Mouse (Mus musculus) erythroid progenitor cell, adult 5-6 weeks (primary cell): ENCODE data around the gene Elf2. TPM values are rescaled to one million over a fixed set of nuclear protein-coding genes. Genes with fewer than 3 reads are reported as not detected.
"Not testable (repeated sequence)": the region's sequence is repeated elsewhere in the genome, so short reads cannot be mapped to it uniquely, and the experiment has no call there.

Experiments used
- ATAC-seq: replicated peaks from 2 replicates; pipeline ENCODE4 v1.8.0; 2016; ENCODE audit warnings: moderate number of reproducible peaks, mild to moderate bottlenecking, moderate TSS enrichment, inconsistent platforms; ENCODE audit not compliant: poor library complexity, low FRiP score, severe bottlenecking
- total RNA-seq, 2 experiments: library from RNA; stranded (forward) in 1 of 2; stranded (reverse) in 1 of 2; fragments of 150-400 nt in 1 of 2; fragments of 186-747, 209-891 nt in 1 of 2; gene quantifications; 2 replicates each; pipeline versions ENCODE4 v1.2.3 to v1.2.4; 2015 to 2017; ENCODE audit warnings: low replicate concordance in 2 of 2

Gene Elf2
- total RNA-seq, 2 experiments from 2014 or later, result 53.2 to 90.9 TPM

GRCm38 (mm10) chr3:51335378-51335777, 5.1 kb downstream of the Elf2 start:
- ATAC-seq, result no peak

DNA sequence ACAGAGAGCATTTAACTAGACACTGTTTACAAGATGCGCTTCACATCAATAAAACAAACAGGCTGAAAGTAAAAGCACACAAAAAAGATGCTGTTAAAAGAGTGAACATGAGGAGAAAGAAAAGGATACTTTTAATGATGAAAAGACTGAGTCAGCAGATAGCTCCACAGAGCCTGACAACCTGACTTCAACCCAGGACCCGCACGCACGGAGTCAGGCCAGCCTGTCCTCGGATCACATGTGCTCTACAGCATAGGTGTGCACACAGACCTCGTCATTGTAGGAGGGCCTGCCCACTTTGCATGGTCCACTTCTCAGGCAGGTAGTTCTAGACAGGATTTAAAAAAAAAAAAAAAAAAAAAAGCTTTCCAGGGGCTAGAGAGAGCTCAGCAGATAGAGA, 6.5 kb downstream of the Elf2 start:
- no peak for ATAC-seq

DNA sequence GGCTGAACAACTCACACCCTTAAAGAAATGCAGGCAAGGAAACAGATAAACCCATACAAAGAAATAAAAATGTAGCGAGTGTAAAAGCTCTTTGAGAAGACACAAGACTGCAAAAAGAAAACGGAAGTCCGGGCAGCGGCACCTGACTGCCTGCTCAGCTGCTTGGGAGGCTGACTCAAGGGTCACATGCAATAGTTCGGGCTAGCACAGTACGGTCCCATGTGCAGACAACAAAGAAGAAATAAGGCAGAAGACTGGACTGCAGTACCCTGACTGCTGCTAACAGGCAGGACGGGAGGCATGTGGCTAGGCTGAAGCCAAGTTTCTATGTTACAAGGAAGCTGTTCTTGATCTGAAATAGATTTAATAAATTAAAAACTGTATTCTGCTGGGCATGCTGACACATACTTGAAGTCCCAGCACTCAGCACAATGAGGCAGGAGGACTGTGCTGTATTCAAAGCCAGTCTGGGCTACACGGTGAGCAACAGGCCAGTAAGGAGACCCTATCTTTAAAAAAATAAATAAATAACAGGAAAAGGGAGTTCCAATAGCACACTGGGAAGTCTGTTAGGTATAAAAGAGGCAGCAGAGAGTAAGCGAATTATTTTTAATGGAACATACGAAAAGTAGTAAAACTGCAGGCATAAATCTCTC, 7.1 kb downstream of the Elf2 start:
- no peak for ATAC-seq

- no peak for ATAC-seq
Measured at GRCm38 (mm10) chr3:51330086-51330485, 10.4 kb downstream of the Elf2 start.

- ATAC-seq, result no peak
Measured at GRCm38 (mm10) chr3:51328546-51328945, 11.9 kb downstream of the Elf2 start.

DNA sequence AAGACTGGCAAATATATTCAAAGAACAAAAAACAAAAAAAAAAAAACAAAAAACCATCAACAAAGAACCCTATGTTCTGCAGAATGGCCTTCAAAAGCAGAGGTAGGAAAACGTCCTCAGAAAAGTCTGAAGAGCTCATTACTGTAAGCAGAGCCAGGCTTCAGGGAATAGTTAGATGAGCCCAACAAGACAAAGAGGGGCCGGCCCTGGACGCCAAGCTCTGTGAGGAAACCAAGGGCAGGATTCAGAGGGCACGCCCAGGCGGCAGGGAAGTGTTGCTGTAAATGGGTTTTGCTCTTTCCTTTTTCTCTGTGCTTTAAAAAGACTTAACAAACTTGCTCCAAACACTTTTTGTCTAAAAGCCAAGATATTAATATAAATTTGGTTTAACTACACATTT, 12.6 kb downstream of the Elf2 start:
- ATAC-seq, result no peak

DNA sequence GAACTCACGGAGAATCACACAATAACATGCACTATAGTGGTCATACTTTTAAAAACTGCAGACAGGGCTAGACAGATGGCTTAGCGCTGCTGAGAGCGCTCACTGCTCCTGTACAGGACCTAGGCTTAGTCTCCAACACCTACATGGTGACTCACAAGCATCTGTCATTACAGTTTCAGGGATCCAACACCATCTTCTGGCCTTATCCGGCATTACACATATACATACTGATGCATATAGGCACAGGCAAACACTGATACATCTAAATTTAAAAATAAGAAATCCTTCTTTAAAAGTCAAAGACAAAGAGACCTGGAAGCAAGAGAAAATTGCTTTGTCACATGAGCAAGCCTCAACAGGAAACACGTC, 13.1 kb downstream of the Elf2 start:
- no peak for ATAC-seq

- ATAC-seq, result no peak
Measured at GRCm38 (mm10) chr3:51326664-51327428, 13.6 kb downstream of the Elf2 start.

GRCm38 (mm10) chr3:51325475-51325874, 15.0 kb downstream of the Elf2 start:
- ATAC-seq, result no peak

DNA sequence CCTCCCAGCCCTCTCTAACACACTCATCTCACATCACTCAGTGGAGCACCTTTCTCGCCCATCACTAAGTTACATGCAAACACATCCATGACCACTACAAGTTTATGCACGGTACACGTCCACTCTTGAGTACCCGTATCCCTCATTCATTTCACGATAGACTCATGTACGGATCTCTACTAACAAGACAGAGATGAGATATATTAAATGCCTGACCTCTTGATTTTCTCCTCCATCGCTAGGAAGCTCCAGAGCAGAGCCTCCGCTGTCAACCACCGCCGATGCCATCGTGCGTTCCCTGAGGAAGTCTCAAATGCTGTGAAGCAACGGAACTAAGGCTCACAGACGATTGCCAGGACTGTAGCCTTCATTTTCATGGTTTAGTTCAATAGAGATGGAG, 17.5 kb downstream of the Elf2 start:
- no peak for ATAC-seq

- no peak for ATAC-seq
Measured at GRCm38 (mm10) chr3:51322326-51322725, 18.1 kb downstream of the Elf2 start.

DNA sequence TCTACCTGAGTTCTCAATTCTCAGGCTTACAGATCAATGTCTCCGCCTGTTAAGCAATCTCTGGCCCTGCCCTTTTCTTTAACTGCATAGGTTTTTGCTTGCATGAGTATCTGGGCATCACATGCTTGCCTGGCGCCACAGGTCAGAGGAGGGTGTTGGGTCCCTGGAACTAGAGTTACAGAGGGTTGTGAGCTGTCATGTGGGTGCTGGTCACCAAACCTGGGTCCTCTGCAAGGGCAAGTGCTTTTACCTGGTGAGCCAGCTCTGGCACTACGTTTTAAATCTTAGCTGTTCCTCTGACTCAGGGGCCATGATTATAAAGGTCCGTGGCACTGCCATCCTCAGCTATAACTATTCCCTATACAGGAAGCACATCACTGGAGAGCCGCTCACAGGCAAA, 19.3 kb downstream of the Elf2 start:
- ATAC-seq, result no peak

DNA sequence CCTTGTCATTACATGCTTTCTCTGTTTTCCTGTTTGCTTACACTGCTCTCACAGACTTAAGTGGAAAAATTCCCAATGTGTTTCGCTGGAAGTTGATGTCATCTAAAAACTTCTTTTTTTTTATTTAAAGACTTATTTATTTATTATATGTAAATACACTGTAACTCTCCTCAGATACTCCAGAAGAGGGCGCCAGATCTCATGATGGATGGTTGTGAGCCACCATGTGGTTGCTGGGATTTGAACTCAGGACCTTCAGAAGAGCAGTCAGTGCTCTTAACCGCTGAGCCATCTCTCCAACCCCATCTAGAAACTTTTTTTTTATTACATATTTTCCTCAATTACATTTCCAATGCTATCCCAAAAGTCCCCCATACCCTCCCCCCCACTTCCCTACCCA, 22.4 kb downstream of the Elf2 start:
- not testable (repeated sequence) for ATAC-seq

DNA sequence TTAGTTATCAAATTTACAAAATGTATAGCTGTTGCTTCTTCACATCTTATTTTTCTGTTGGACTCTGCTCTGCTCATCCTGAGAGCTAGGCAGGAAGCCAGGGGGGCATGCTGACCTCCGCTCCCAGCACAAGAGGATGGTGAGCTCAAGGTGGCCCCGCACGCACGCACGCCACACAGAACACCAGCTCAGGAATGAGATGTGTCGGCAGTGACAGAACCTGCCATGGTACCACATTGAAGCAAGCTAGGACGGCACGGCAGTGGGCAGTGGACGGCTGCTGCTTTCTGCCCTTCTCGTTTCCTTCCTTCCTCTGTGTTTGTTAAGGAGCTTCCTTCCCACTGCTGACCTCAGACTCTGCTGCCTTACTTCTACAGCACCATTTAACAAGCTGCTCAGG, 23.6 kb downstream of the Elf2 start:
- ATAC-seq, result no peak

- no peak for ATAC-seq
Measured at GRCm38 (mm10) chr3:51311638-51312037, 28.8 kb downstream of the Elf2 start.

- ATAC-seq, result no peak
Measured at GRCm38 (mm10) chr3:51310098-51310497, 30.4 kb downstream of the Elf2 start.

DNA sequence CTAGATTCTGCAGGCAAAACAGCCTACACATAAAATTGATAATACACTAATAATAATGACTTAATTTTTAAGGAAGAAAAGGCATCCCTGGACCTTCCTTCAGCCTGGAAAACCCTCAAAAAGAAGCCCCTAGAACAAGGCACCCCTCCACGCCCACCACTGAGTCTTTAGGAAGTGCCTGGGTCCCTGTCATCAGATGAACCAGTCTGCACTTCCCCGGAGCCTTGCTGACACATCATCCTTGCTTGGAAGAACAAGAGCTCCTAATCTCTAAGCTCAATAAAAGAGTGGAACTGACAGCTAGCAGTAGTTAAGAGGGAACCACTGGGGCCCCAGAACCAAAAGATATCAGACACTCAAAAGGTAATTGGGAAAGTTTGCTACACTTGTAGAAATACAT, 33.8 kb downstream of the Elf2 start:
- no peak for ATAC-seq

- no peak for ATAC-seq
Measured at GRCm38 (mm10) chr3:51305961-51306360, 34.5 kb downstream of the Elf2 start.

- ATAC-seq, result no peak
Measured at GRCm38 (mm10) chr3:51302971-51303476, 37.4 kb downstream of the Elf2 start.

GRCm38 (mm10) chr3:51301583-51301982, 38.9 kb downstream of the Elf2 start:
- no peak for ATAC-seq

GRCm38 (mm10) chr3:51296790-51297189, 43.7 kb downstream of the Elf2 start:
- no peak for ATAC-seq
